Mouse (Mus musculus): Measurements from ENCODE around the gene Col4a4.

- TF ChIP-seq CTCF (IDR thresholded peaks at IDR 0.05; ENCODE audit: control insufficient read depth, insufficient read depth, low read length) (no peak), POLR2A (IDR thresholded peaks at IDR 0.05; ENCODE audit: borderline replicate concordance, control insufficient read depth, low read depth, low read length) (no peak)
These were observed 49.7 kb upstream of the Col4a4 start for GRCm38 (mm10) chr1:82636321-82636720.
